ENCODE assay signal across 26 mouse cellular contexts in genomic region chr12:104478193-104478592, GRCm38 (mm10). TPM values are rescaled to one million over a fixed set of nuclear protein-coding genes. Genes with fewer than 3 reads are reported as not detected.
DNase-seq lines count a peak whose midpoint lies in the region; ATAC-seq lines count a peak whose summit lies in the region.
"Had no signal": no experiment of that assay in that cellular context is flagged by ENCODE, and none has a peak within 500 bp of the region (broad histone marks: within the 10 kb centered on the region; RNA-seq: fewer than 3 reads in every experiment).

No protein-coding gene starts in this region.

- no peak overlapping the region for H3K9ac ChIP-seq in hindbrain, embryonic 11.5 days (ENCODE audit: low read depth, low read length)
- no peak overlapping the region for H3K9ac ChIP-seq in hindbrain, embryonic 13.5 days
- 0 out of 2 replicates have a peak overlapping the region, but pooled peaks have one; percentile 2 for H3K9ac ChIP-seq in embryonic facial prominence, embryonic 14.5 days (ENCODE audit: low read depth, low read length)
- H3K9ac ChIP-seq: forebrain, embryonic 12.5 days; heart, embryonic 13.5 days; hindbrain, embryonic 14.5 days; limb, embryonic 15.5 days; liver, embryonic 14.5 days; lung, embryonic 15.5 days had no signal

- peaks cover 5% of the 10 kb centered on the region; the same call in 1 of the 2 replicates for H3K4me1 ChIP-seq in hindbrain, embryonic 11.5 days (replicated peaks; ENCODE audit: control insufficient read depth, insufficient read depth, low read length)
- peaks cover 18% of the 10 kb centered on the region for H3K4me1 ChIP-seq in hindbrain, embryonic 13.5 days (replicated peaks)
- peaks cover 47% of the 10 kb centered on the region for H3K4me1 ChIP-seq in embryonic facial prominence, embryonic 10.5 days
- H3K4me1 ChIP-seq in embryonic facial prominence, embryonic 14.5 days (ENCODE audit: control insufficient read depth, insufficient read depth, low read length): no peaks in the 10 kb centered on the region; the same call in 1 of the 2 replicates

- H3K4me3 ChIP-seq in hindbrain, embryonic 11.5 days (ENCODE audit: low read depth, low read length): no peak overlapping the region
- H3K4me3 ChIP-seq in hindbrain, embryonic 13.5 days: no peak overlapping the region
- peak overlapping the region; percentile 31 for H3K4me3 ChIP-seq in embryonic facial prominence, embryonic 10.5 days
- no peak overlapping the region for H3K4me3 ChIP-seq in embryonic facial prominence, embryonic 14.5 days (ENCODE audit: low read depth, low read length)
- H3K4me3 ChIP-seq: erythroblast, embryonic 14.5 days; forebrain, embryonic 12.5 days; heart, adult 2 months; heart, embryonic 13.5 days; layer of hippocampus, adult 2 months; limb, embryonic 15.5 days; lung, embryonic 15.5 days had no signal

- H3K27ac ChIP-seq in hindbrain, embryonic 11.5 days (ENCODE audit: low read depth, low read length): no peak overlapping the region
- no peak overlapping the region for H3K27ac ChIP-seq in hindbrain, embryonic 13.5 days
- H3K27ac ChIP-seq in embryonic facial prominence, embryonic 10.5 days (replicated peaks): no peak overlapping the region; the same call in 1 of the 2 replicates
- no peak overlapping the region for H3K27ac ChIP-seq in embryonic facial prominence, embryonic 14.5 days (replicated peaks; ENCODE audit: low read depth, low read length)
- H3K27ac ChIP-seq: forebrain, embryonic 12.5 days; heart, adult 2 months; heart, embryonic 13.5 days; hindbrain, embryonic 14.5 days; layer of hippocampus, adult 2 months; limb, embryonic 15.5 days; liver, embryonic 14.5 days; lung, embryonic 15.5 days had no signal

- ATAC-seq in hindbrain, embryonic 11.5 days (ENCODE audit: low FRiP score): no peak
- ATAC-seq in hindbrain, embryonic 13.5 days (ENCODE audit: low FRiP score): no peak
- no peak for ATAC-seq in embryonic facial prominence, embryonic 14.5 days (ENCODE audit: low read depth)
- ATAC-seq: Patski had no signal

- 1% methylated on average over 4 of the region's 4 CpGs for WGBS in hindbrain, embryonic 11.5 days
- WGBS in hindbrain, embryonic 13.5 days: 2% methylated on average over 4 of the region's 4 CpGs
- 3% methylated on average over 4 of the region's 4 CpGs for WGBS in embryonic facial prominence, embryonic 10.5 days
- 10% methylated on average over 4 of the region's 4 CpGs for WGBS in embryonic facial prominence, embryonic 14.5 days

- DNase-seq in hindbrain, embryonic 11.5 days (ENCODE audit: low spot score): peak; percentile 50
- peak; percentile 32 for DNase-seq in embryonic facial prominence, embryonic 10.5 days (ENCODE audit: low spot score)
- no peak for DNase-seq in embryonic facial prominence, embryonic 14.5 days (ENCODE audit: low spot score)
- DNase-seq in retina, embryonic 14.5 days (ENCODE audit: low spot score): peak; percentile 40
- no peak for DNase-seq in Muller cell, postnatal 12 days (ENCODE audit: inconsistent ontology term)
- no peak for DNase-seq in right cerebral cortex, postnatal 36 days (ENCODE audit: low spot score in 2 of 2)
- DNase-seq: adrenal gland, postnatal 36 days; cerebellum, adult 11 months; cerebellum, adult 9-11 months; gastrocnemius, postnatal 36 days; heart, adult 2 months; heart, postnatal 14 days; kidney, adult 2 months; kidney, postnatal 10 days; lung, postnatal 4 days had no signal

- no peaks in the 10 kb centered on the region for H3K36me3 ChIP-seq in hindbrain, embryonic 11.5 days (ENCODE audit: control insufficient read depth, insufficient read depth, low read length)
- H3K36me3 ChIP-seq in hindbrain, embryonic 13.5 days: no peaks in the 10 kb centered on the region
- H3K36me3 ChIP-seq in embryonic facial prominence, embryonic 10.5 days (replicated peaks): no peaks in the 10 kb centered on the region
- no peaks in the 10 kb centered on the region for H3K36me3 ChIP-seq in embryonic facial prominence, embryonic 14.5 days (ENCODE audit: control insufficient read depth, insufficient read depth, low read length)
- H3K36me3 ChIP-seq: forebrain, embryonic 12.5 days; heart, embryonic 13.5 days; limb, embryonic 15.5 days; lung, embryonic 15.5 days had no signal

- H3K9me3 ChIP-seq in hindbrain, embryonic 11.5 days (ENCODE audit: control insufficient read depth, low read length): no peaks in the 10 kb centered on the region
- H3K9me3 ChIP-seq in hindbrain, embryonic 13.5 days: no peaks in the 10 kb centered on the region
- no peaks in the 10 kb centered on the region for H3K9me3 ChIP-seq in embryonic facial prominence, embryonic 10.5 days
- H3K9me3 ChIP-seq in embryonic facial prominence, embryonic 14.5 days (ENCODE audit: control insufficient read depth, low read length): no peaks in the 10 kb centered on the region
- H3K9me3 ChIP-seq: heart, embryonic 13.5 days; limb, embryonic 15.5 days; lung, embryonic 15.5 days had no signal

- H3K27me3 ChIP-seq in hindbrain, embryonic 11.5 days (ENCODE audit: control insufficient read depth, insufficient read depth, low read length): peaks cover 48% of the 10 kb centered on the region
- peaks cover 80% of the 10 kb centered on the region for H3K27me3 ChIP-seq in hindbrain, embryonic 13.5 days
- peaks cover 92% of the 10 kb centered on the region for H3K27me3 ChIP-seq in embryonic facial prominence, embryonic 10.5 days (replicated peaks; ENCODE audit: low read depth, poor library complexity, severe bottlenecking)
- H3K27me3 ChIP-seq in embryonic facial prominence, embryonic 14.5 days (replicated peaks; ENCODE audit: control insufficient read depth, insufficient read depth, low read length): peaks cover 46% of the 10 kb centered on the region

- H3K4me2 ChIP-seq in hindbrain, embryonic 11.5 days (replicated peaks; ENCODE audit: low read depth, low read length): no peak overlapping the region
- no peak overlapping the region for H3K4me2 ChIP-seq in hindbrain, embryonic 13.5 days
- peak overlapping the region; percentile 84 for H3K4me2 ChIP-seq in embryonic facial prominence, embryonic 14.5 days (ENCODE audit: low read depth, low read length)
- H3K4me2 ChIP-seq: forebrain, embryonic 12.5 days; heart, embryonic 13.5 days; hindbrain, embryonic 14.5 days; limb, embryonic 15.5 days; lung, embryonic 15.5 days had no signal

RNA-seq across cellular contexts. Expression of gene Gsc, which starts 5.1 kb away (rescaled TPM):
- polyA plus RNA-seq in hindbrain, embryonic 11.5 days (2014; fragmentation: Nextera tagmentation; extraction: Ambion mirVana): 0.48 and 0.85 TPM in 2 replicates
- polyA plus RNA-seq in hindbrain, embryonic 13.5 days (2015; fragmentation: Nextera tagmentation; extraction: Ambion mirVana): 0.31 TPM in 1 of 2 replicates, not detected in the other
- 11.8 and 20.4 TPM in 2 replicates for polyA plus RNA-seq in embryonic facial prominence, embryonic 10.5 days (2016; fragmentation: Nextera tagmentation; extraction: Ambion mirVana)
- 12.4 and 12.5 TPM in 2 replicates for polyA plus RNA-seq in embryonic facial prominence, embryonic 14.5 days (2014; fragmentation: Nextera tagmentation; extraction: Ambion mirVana)
- polyA plus RNA-seq: erythroblast, embryonic 14.5 days; hindbrain, embryonic 14.5 days; kidney, adult 2 months; small intestine, adult 2 months had no signal

Comparison
In these comparisons a context has a peak if more than half of its experiments do, and no peak if none do; other contexts are left out.
1. DNase-seq: peak in hindbrain, embryonic 11.5 days (single experiment), embryonic facial prominence, embryonic 10.5 days (single experiment) and retina, embryonic 14.5 days (single experiment); none in embryonic facial prominence, embryonic 14.5 days (single experiment), Muller cell, postnatal 12 days (single experiment) and right cerebral cortex, postnatal 36 days (0 of 2).